Mouse (Mus musculus): ENCODE results near the gene Pla2g4e. TPM values are rescaled to one million over a fixed set of nuclear protein-coding genes. Genes with fewer than 3 reads are reported as not detected.

Gene Pla2g4e
- polyA plus RNA-seq, 1 experiment from 2014 or later, result not detected

Other genes with a start within 250 kb of the Pla2g4e start
- gene Jmjd7, start 217.9 kb downstream of the Pla2g4e start, polyA plus RNA-seq (2015; fragmentation: Nextera tagmentation; extraction: Ambion mirVana), result 3.9 and 4.0 TPM in 2 replicates
- 0.56 and 1.1 TPM in 2 replicates for gene Gm28042, start 217.8 kb downstream of the Pla2g4e start, polyA plus RNA-seq (2015; fragmentation: Nextera tagmentation; extraction: Ambion mirVana)
- 0.13 and 0.36 TPM in 2 replicates for gene Pla2g4b, start 211.9 kb downstream of the Pla2g4e start, polyA plus RNA-seq (2015; fragmentation: Nextera tagmentation; extraction: Ambion mirVana)
- 17.5 and 20.6 TPM in 2 replicates for gene Ehd4, start 90.7 kb downstream of the Pla2g4e start, polyA plus RNA-seq (2015; fragmentation: Nextera tagmentation; extraction: Ambion mirVana)
- gene Pla2g4d, start 43.9 kb upstream of the Pla2g4e start, polyA plus RNA-seq (2015; fragmentation: Nextera tagmentation; extraction: Ambion mirVana), result not detected in 2 replicates
- gene Pla2g4f, start 68.8 kb upstream of the Pla2g4e start, polyA plus RNA-seq (2015; fragmentation: Nextera tagmentation; extraction: Ambion mirVana), result not detected in 2 replicates
- 6.9 and 7.5 TPM in 2 replicates for gene Vps39, start 107.8 kb upstream of the Pla2g4e start, polyA plus RNA-seq (2015; fragmentation: Nextera tagmentation; extraction: Ambion mirVana)
- 6.1 and 7.2 TPM in 2 replicates for gene Ganc, start 158.6 kb upstream of the Pla2g4e start, polyA plus RNA-seq (2015; fragmentation: Nextera tagmentation; extraction: Ambion mirVana)
- 2.7 and 3.4 TPM in 2 replicates for gene Tmem87a, start 158.8 kb upstream of the Pla2g4e start, polyA plus RNA-seq (2015; fragmentation: Nextera tagmentation; extraction: Ambion mirVana)
- 3.7 and 4.5 TPM in 2 replicates for gene Capn3, start 210.7 kb upstream of the Pla2g4e start, polyA plus RNA-seq (2015; fragmentation: Nextera tagmentation; extraction: Ambion mirVana)

All from liver, embryonic 16.5 days (tissue).